Mouse (Mus musculus) hindbrain, embryonic 12.5 days (tissue): ENCODE data around the gene Invs. TPM values are rescaled to one million over a fixed set of nuclear protein-coding genes. Genes with fewer than 3 reads are reported as not detected.

ENCODE experiments used
- ATAC-seq: fragments of 200-750 bp; cut with Nextera tagmentation; 2 replicates; pipeline ENCODE4 v1.8.0; 2017; ENCODE audit warnings: moderate TSS enrichment; ENCODE audit not compliant: low FRiP score
- H3K27ac ChIP-seq: fragments of 300-500 bp; sonication (generic); 2 replicates; pipeline ENCODE4 v1.5.1; 2016; ENCODE audit warnings: mild to moderate bottlenecking
- H3K27me3 ChIP-seq: fragments of 300-500 bp; sonication (generic); 2 replicates; pipeline ENCODE4 v1.6.1; 2016; ENCODE audit warnings: mild to moderate bottlenecking
- H3K36me3 ChIP-seq: fragments of 300-500 bp; sonication (generic); 2 replicates; pipeline ENCODE4 v1.6.1; 2016; ENCODE audit warnings: mild to moderate bottlenecking
- H3K4me1 ChIP-seq: fragments of 300-500 bp; sonication (generic); 2 replicates; pipeline ENCODE4 v1.6.1; 2016
- H3K4me2 ChIP-seq: fragments of 300-500 bp; sonication (generic); replicated peaks from 2 replicates; pipeline ENCODE4 v1.6.1; 2016; ENCODE audit warnings: mild to moderate bottlenecking
- H3K4me3 ChIP-seq: fragments of 300-500 bp; sonication (generic); 2 replicates; pipeline ENCODE4 v1.5.1; 2016; ENCODE audit warnings: mild to moderate bottlenecking
- H3K9ac ChIP-seq: fragments of 300-500 bp; sonication (generic); 2 replicates; pipeline ENCODE4 v1.6.1; 2016; ENCODE audit warnings: mild to moderate bottlenecking, moderate library complexity
- H3K9me3 ChIP-seq: fragments of 300-500 bp; sonication (generic); replicated peaks from 2 replicates; pipeline ENCODE4 v1.6.1; 2016; ENCODE audit warnings: mild to moderate bottlenecking
- WGBS: fragments of 180-500 bp; shearing (Covaris S2); methylation state at CpG from one replicate; pipeline ENCODE4 v1.1.7; 2016; 5-methylcytosine and 5-hydroxymethylcytosine counted together
- polyA plus RNA-seq: library from polyadenylated mRNA; unstranded; fragments of >200 nt; fragmentation: Nextera tagmentation; extraction: Ambion mirVana; gene quantifications from 2 replicates; pipeline ENCODE4 v1.2.1, GENCODE M21; 2016

The Invs gene
- 10.4 and 11.2 TPM in 2 replicates for polyA plus RNA-seq

- Histone ChIP-seq H3K4me1 (peaks cover 10% of the 10 kb centered on the region), H3K9ac (peak within 1 kb of the TSS; percentile 76), H3K27me3 (no peaks in the 10 kb centered on the region), H3K9me3 (no peaks in the 10 kb centered on the region), H3K27ac (peak within 1 kb of the TSS; percentile 79), H3K4me2 (peak within 1 kb of the TSS; percentile 91), H3K36me3 (no peaks in the 10 kb centered on the region), H3K4me3 (peak within 1 kb of the TSS; percentile 95)
- WGBS: 0% methylated on average over 41 of the region's 41 CpGs
- peak; percentile 100 for ATAC-seq
These were observed at the start of gene Invs, which contains the start of gene Erp44 for GRCm38 (mm10) chr4:48279498-48280134. Gene Invs, plus strand, starts transcription at chr4:48279760. Gene Erp44, minus strand, starts transcription at chr4:48279558.

GRCm38 (mm10) chr4:48236721-48237120 is 42.8 kb upstream of the Invs start:
- Histone ChIP-seq H3K27ac (no peak overlapping the region), H3K4me2 (no peak overlapping the region), H3K36me3 (0 out of 2 replicates have a peak, but pooled peaks cover 5% of the 10 kb centered on the region), H3K4me3 (no peak overlapping the region), H3K27me3 (no peaks in the 10 kb centered on the region), H3K9ac (no peak overlapping the region), H3K9me3 (no peaks in the 10 kb centered on the region), H3K4me1 (no peaks in the 10 kb centered on the region)
- WGBS: 90% methylated on average over 3 of the region's 3 CpGs
- ATAC-seq: no peak

- 0 out of 2 replicates have a peak, but pooled peaks cover 5% of the 10 kb centered on the region for H3K36me3 ChIP-seq
- no peak overlapping the region for H3K9ac ChIP-seq
- H3K4me2 ChIP-seq: no peak overlapping the region
- ATAC-seq: no peak
- H3K27me3 ChIP-seq: no peaks in the 10 kb centered on the region
- no peak overlapping the region for H3K27ac ChIP-seq
- H3K4me3 ChIP-seq: no peak overlapping the region
- WGBS: 95% methylated on average over 4 of the region's 4 CpGs
- no peaks in the 10 kb centered on the region for H3K9me3 ChIP-seq
- no peaks in the 10 kb centered on the region for H3K4me1 ChIP-seq
These were observed 40.5 kb upstream of the Invs start for GRCm38 (mm10) chr4:48239046-48239445.

GRCm38 (mm10) chr4:48242482-48242881 is 37.1 kb upstream of the Invs start:
- Histone ChIP-seq H3K9me3 (no peaks in the 10 kb centered on the region), H3K27ac (no peak overlapping the region), H3K27me3 (no peaks in the 10 kb centered on the region), H3K4me1 (0 out of 2 replicates have a peak, but pooled peaks cover 4% of the 10 kb centered on the region), H3K4me3 (no peak overlapping the region), H3K4me2 (no peak overlapping the region), H3K9ac (no peak overlapping the region), H3K36me3 (no peaks in the 10 kb centered on the region)
- 94% methylated on average over 4 of the region's 4 CpGs for WGBS
- ATAC-seq: no peak

GRCm38 (mm10) chr4:48243737-48244136 is 35.8 kb upstream of the Invs start:
- Histone ChIP-seq H3K27me3 (no peaks in the 10 kb centered on the region), H3K4me2 (no peak overlapping the region), H3K36me3 (no peaks in the 10 kb centered on the region), H3K4me3 (no peak overlapping the region), H3K9ac (no peak overlapping the region), H3K9me3 (no peaks in the 10 kb centered on the region), H3K27ac (no peak overlapping the region), H3K4me1 (0 out of 2 replicates have a peak, but pooled peaks cover 4% of the 10 kb centered on the region)
- WGBS: 77% methylated on average over 1 of the region's 1 CpGs
- ATAC-seq: no peak

GRCm38 (mm10) chr4:48244280-48244679 is 35.3 kb upstream of the Invs start:
- Histone ChIP-seq H3K36me3 (no peaks in the 10 kb centered on the region), H3K9me3 (no peaks in the 10 kb centered on the region), H3K27ac (no peak overlapping the region), H3K4me3 (no peak overlapping the region), H3K4me1 (0 out of 2 replicates have a peak, but pooled peaks cover 4% of the 10 kb centered on the region), H3K9ac (no peak overlapping the region), H3K4me2 (no peak overlapping the region), H3K27me3 (no peaks in the 10 kb centered on the region)
- no peak for ATAC-seq
- 87% methylated on average over 2 of the region's 2 CpGs for WGBS

- Histone ChIP-seq H3K9ac (no peak overlapping the region), H3K27me3 (no peaks in the 10 kb centered on the region), H3K4me2 (no peak overlapping the region), H3K4me3 (no peak overlapping the region), H3K36me3 (no peaks in the 10 kb centered on the region), H3K9me3 (no peaks in the 10 kb centered on the region), H3K27ac (no peak overlapping the region), H3K4me1 (no peaks in the 10 kb centered on the region)
- ATAC-seq: no peak
These were observed 26.3 kb upstream of the Invs start for GRCm38 (mm10) chr4:48253266-48253665.

GRCm38 (mm10) chr4:48258045-48258444 is 21.5 kb upstream of the Invs start:
- Histone ChIP-seq H3K9me3 (no peaks in the 10 kb centered on the region), H3K27me3 (no peaks in the 10 kb centered on the region), H3K4me1 (no peaks in the 10 kb centered on the region), H3K27ac (no peak overlapping the region), H3K4me2 (no peak overlapping the region), H3K4me3 (no peak overlapping the region), H3K36me3 (no peaks in the 10 kb centered on the region), H3K9ac (no peak overlapping the region)
- no peak for ATAC-seq
- 93% methylated on average over 3 of the region's 3 CpGs for WGBS

- H3K4me2 ChIP-seq: no peak overlapping the region
- 89% methylated on average over 3 of the region's 3 CpGs for WGBS
- no peaks in the 10 kb centered on the region for H3K9me3 ChIP-seq
- ATAC-seq: no peak
- H3K4me1 ChIP-seq: 0 out of 2 replicates have a peak, but pooled peaks cover 5% of the 10 kb centered on the region
- no peak overlapping the region for H3K27ac ChIP-seq
- H3K27me3 ChIP-seq: no peaks in the 10 kb centered on the region
- no peak overlapping the region for H3K4me3 ChIP-seq
- no peaks in the 10 kb centered on the region for H3K36me3 ChIP-seq
- no peak overlapping the region for H3K9ac ChIP-seq
These were observed 11.9 kb upstream of the Invs start for GRCm38 (mm10) chr4:48267683-48268082.

- Histone ChIP-seq H3K9me3 (no peaks in the 10 kb centered on the region), H3K4me2 (no peak overlapping the region), H3K27ac (no peak overlapping the region), H3K4me1 (0 out of 2 replicates have a peak, but pooled peaks cover 5% of the 10 kb centered on the region), H3K4me3 (no peak overlapping the region), H3K27me3 (no peaks in the 10 kb centered on the region), H3K36me3 (no peaks in the 10 kb centered on the region), H3K9ac (no peak overlapping the region)
- 84% methylated on average over 1 of the region's 1 CpGs for WGBS
- no peak for ATAC-seq
These were observed 11.4 kb upstream of the Invs start for GRCm38 (mm10) chr4:48268127-48268526.

GRCm38 (mm10) chr4:48270532-48270931 is 9.0 kb upstream of the Invs start:
- H3K9ac ChIP-seq: no peak overlapping the region
- no peaks in the 10 kb centered on the region for H3K27me3 ChIP-seq
- no peak overlapping the region for H3K4me2 ChIP-seq
- H3K36me3 ChIP-seq: no peaks in the 10 kb centered on the region
- H3K27ac ChIP-seq: no peak overlapping the region
- ATAC-seq: no peak
- H3K4me1 ChIP-seq: 0 out of 2 replicates have a peak, but pooled peaks cover 5% of the 10 kb centered on the region
- no peaks in the 10 kb centered on the region for H3K9me3 ChIP-seq
- H3K4me3 ChIP-seq: no peak overlapping the region

- 0 out of 2 replicates have a peak, but pooled peaks cover 5% of the 10 kb centered on the region for H3K4me1 ChIP-seq
- no peak overlapping the region for H3K4me2 ChIP-seq
- H3K4me3 ChIP-seq: no peak overlapping the region
- ATAC-seq: no peak
- H3K9ac ChIP-seq: no peak overlapping the region
- H3K9me3 ChIP-seq: no peaks in the 10 kb centered on the region
- no peak overlapping the region for H3K27ac ChIP-seq
- 35% methylated on average over 5 of the region's 5 CpGs for WGBS
- no peaks in the 10 kb centered on the region for H3K27me3 ChIP-seq
- H3K36me3 ChIP-seq: no peaks in the 10 kb centered on the region
These were observed 7.7 kb upstream of the Invs start for GRCm38 (mm10) chr4:48271838-48272237.
